In the genomic region with DNA sequence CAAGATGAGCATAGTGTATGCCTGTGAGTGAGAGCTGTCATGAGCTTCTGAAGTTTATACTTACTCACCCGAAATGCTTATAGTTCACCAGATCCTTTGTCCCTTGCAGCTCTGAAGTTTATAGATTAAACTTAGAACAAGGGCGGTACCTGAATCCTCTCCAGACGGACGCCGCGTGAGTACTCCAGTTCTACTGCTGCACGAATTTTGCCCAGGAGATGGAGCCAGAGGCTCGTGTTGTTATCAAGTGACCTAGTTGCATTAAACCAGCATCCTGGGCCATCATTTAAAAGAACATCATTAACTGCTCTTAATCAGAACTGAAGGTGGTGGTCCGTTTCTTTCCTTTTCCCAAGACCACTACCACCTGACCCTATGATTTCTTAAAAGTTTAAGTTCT, we compare ENCODE assay signal across 10 mouse cellular contexts. TPM values are rescaled to one million over a fixed set of nuclear protein-coding genes. Genes with fewer than 3 reads are reported as not detected.
DNase-seq lines count a peak whose midpoint lies in the region; ATAC-seq and TF ChIP-seq lines count a peak whose summit lies in the region.
"Had no signal": no experiment of that assay in that cellular context is flagged by ENCODE, and none has a peak within 500 bp of the region (broad histone marks: within the 10 kb centered on the region; RNA-seq: fewer than 3 reads in every experiment).

No protein-coding gene starts in this region.

- H3K27ac ChIP-seq in liver, embryonic 14.5 days: no peak overlapping the region
- H3K27ac ChIP-seq in liver, embryonic 11.5 days (ENCODE audit: low read depth, low read length): no peak overlapping the region
- no peak overlapping the region for H3K27ac ChIP-seq in cortical plate, adult 2 months (ENCODE audit: insufficient read depth, low read length)
- H3K27ac ChIP-seq in forebrain, embryonic 12.5 days: no peak overlapping the region
- H3K27ac ChIP-seq: macrophage had no signal

- no peaks in the 10 kb centered on the region for H3K4me1 ChIP-seq in liver, embryonic 14.5 days (replicated peaks; ENCODE audit: control insufficient read depth in 2 of 2, insufficient read depth in 2 of 2, low read length in 1 of 2)
- no peaks in the 10 kb centered on the region for H3K4me1 ChIP-seq in liver, embryonic 11.5 days (replicated peaks; ENCODE audit: control insufficient read depth, insufficient read depth, low read length)
- no peaks in the 10 kb centered on the region for H3K4me1 ChIP-seq in cortical plate, adult 2 months (ENCODE audit: control insufficient read depth, insufficient read depth, low read length)
- peaks cover 12% of the 10 kb centered on the region; the same call in 1 of the 2 replicates for H3K4me1 ChIP-seq in forebrain, embryonic 12.5 days

- TF ChIP-seq EP300 in liver, embryonic 14.5 days (IDR thresholded peaks at IDR 0.05; ENCODE audit: low read depth): no peak

- H3K9ac ChIP-seq in liver, embryonic 14.5 days (replicated peaks): no peak overlapping the region
- no peak overlapping the region for H3K9ac ChIP-seq in liver, embryonic 11.5 days (ENCODE audit: low read depth, low read length)
- no peak overlapping the region for H3K9ac ChIP-seq in forebrain, embryonic 12.5 days

- H3K36me3 ChIP-seq in liver, embryonic 14.5 days (replicated peaks; ENCODE audit: control insufficient read depth, insufficient read depth, low read depth): peaks cover 33% of the 10 kb centered on the region
- H3K36me3 ChIP-seq in liver, embryonic 11.5 days (ENCODE audit: control insufficient read depth, insufficient read depth, low read length): peaks cover 53% of the 10 kb centered on the region
- peaks cover 82% of the 10 kb centered on the region for H3K36me3 ChIP-seq in forebrain, embryonic 12.5 days (replicated peaks)

- TF ChIP-seq POLR2A in cortical plate, adult 2 months (IDR thresholded peaks at IDR 0.05; ENCODE audit: extremely low read depth, insufficient read depth, low read length): no peak

- WGBS in liver, embryonic 14.5 days (ENCODE audit: insufficient replicate concordance): 81% methylated on average over 9 of the region's 9 CpGs
- WGBS in liver, embryonic 11.5 days: 88% methylated on average over 9 of the region's 9 CpGs
- WGBS in forebrain, embryonic 12.5 days: 95% methylated on average over 9 of the region's 9 CpGs

- H3K27me3 ChIP-seq in liver, embryonic 14.5 days (ENCODE audit: control insufficient read depth, insufficient read depth, low read length): no peaks in the 10 kb centered on the region
- no peaks in the 10 kb centered on the region for H3K27me3 ChIP-seq in liver, embryonic 11.5 days (replicated peaks; ENCODE audit: control insufficient read depth, insufficient read depth, low read length)
- H3K27me3 ChIP-seq in forebrain, embryonic 12.5 days: no peaks in the 10 kb centered on the region

- H3K4me3 ChIP-seq in liver, embryonic 14.5 days (ENCODE audit: insufficient read depth in 1 of 2, low read depth in 2 of 2, low read length in 2 of 2): no peak overlapping the region
- no peak overlapping the region for H3K4me3 ChIP-seq in liver, embryonic 11.5 days (ENCODE audit: low read depth, low read length)
- no peak overlapping the region for H3K4me3 ChIP-seq in cortical plate, adult 2 months (ENCODE audit: insufficient read depth, low read length)
- no peak overlapping the region for H3K4me3 ChIP-seq in forebrain, embryonic 12.5 days (replicated peaks)

- peak; percentile 44 for TF ChIP-seq CTCF in liver, embryonic 14.5 days (IDR thresholded peaks at IDR 0.05; ENCODE audit: low read depth)
- TF ChIP-seq CTCF in cortical plate, adult 2 months (IDR thresholded peaks at IDR 0.05; ENCODE audit: extremely low read depth, insufficient read depth, low read length): peak; percentile 24; the same call in 1 of the 2 replicates

- H3K4me2 ChIP-seq in liver, embryonic 14.5 days (ENCODE audit: low read depth): no peak overlapping the region
- H3K4me2 ChIP-seq in liver, embryonic 11.5 days: no peak overlapping the region
- H3K4me2 ChIP-seq in forebrain, embryonic 12.5 days: no peak overlapping the region

- H3K9me3 ChIP-seq in liver, embryonic 14.5 days (ENCODE audit: control insufficient read depth, low read length): no peaks in the 10 kb centered on the region
- H3K9me3 ChIP-seq in liver, embryonic 11.5 days (ENCODE audit: control insufficient read depth, low read length): no peaks in the 10 kb centered on the region; the same call in 1 of the 2 replicates
- no peaks in the 10 kb centered on the region for H3K9me3 ChIP-seq in forebrain, embryonic 12.5 days

- ATAC-seq in liver, embryonic 14.5 days (ENCODE audit: insufficient read depth): no peak
- no peak for ATAC-seq in liver, embryonic 11.5 days (replicated peaks; ENCODE audit: low FRiP score)
- ATAC-seq in megakaryocyte progenitor cell, adult 5-6 weeks (replicated peaks; ENCODE audit: poor library complexity): peak; percentile 58; the same call in 1 of the 2 replicates
- no peak for ATAC-seq in forebrain, embryonic 12.5 days (ENCODE audit: low FRiP score)

- peak; percentile 7 for DNase-seq in gastrocnemius, postnatal 10 days
- no peak for DNase-seq in gastrocnemius, adult 8-10 months (ENCODE audit: low spot score in 2 of 2)
- peak in 1 of 3 experiments; percentile 3 for DNase-seq in liver, embryonic 14.5 days (ENCODE audit: low read depth in 3 of 3, low spot score in 3 of 3)
- no peak for DNase-seq in liver, embryonic 11.5 days (ENCODE audit: low spot score)
- DNase-seq in ovary, postnatal 14 days (ENCODE audit: low spot score): no peak
- DNase-seq: cerebellum, adult 11 months had no signal

RNA-seq across cellular contexts. Expression of a gene that starts 10.7 kb away (rescaled TPM):
- 1 to 10 TPM; 7.6 to 9.6 TPM for total RNA-seq in gastrocnemius, postnatal 10 days (2021)
- total RNA-seq in gastrocnemius, adult 8-10 months (2022): 1 to 10 TPM; 6.8 to 9.1 (median 8.6) TPM
- 4.2 and 7.4 TPM in 2 replicates for polyA plus RNA-seq in liver, embryonic 14.5 days (2012; rRNA removed)
- polyA plus RNA-seq in liver, embryonic 14.5 days (2014; fragmentation: Nextera tagmentation; extraction: Ambion mirVana): 10.0 and 11.0 TPM in 2 replicates
- polyA plus RNA-seq in liver, embryonic 11.5 days (2014; fragmentation: Nextera tagmentation; extraction: Ambion mirVana): 37.8 and 40.5 TPM in 2 replicates
- 15.7 and 15.9 TPM in 2 replicates for polyA plus RNA-seq in cortical plate, adult 2 months (2012; rRNA removed)
- total RNA-seq in megakaryocyte progenitor cell, adult 5-6 weeks (2015): 21.6 and 22.1 TPM in 2 replicates
- 14.1 and 18.7 TPM in 2 replicates for total RNA-seq in megakaryocyte progenitor cell, adult 5-6 weeks (2017)
- 30.7 and 32.4 TPM in 2 replicates for polyA plus RNA-seq in forebrain, embryonic 12.5 days (2016; fragmentation: Nextera tagmentation; extraction: Ambion mirVana)

RNA-seq across cellular contexts. Expression of a gene that starts 29.8 kb away (rescaled TPM):
- not detected for total RNA-seq in gastrocnemius, postnatal 10 days (2021)
- total RNA-seq in gastrocnemius, adult 8-10 months (2022): not detected
- polyA plus RNA-seq in liver, embryonic 14.5 days (2012; rRNA removed): 0.02 TPM in 1 of 2 replicates, not detected in the other
- not detected in 2 replicates for polyA plus RNA-seq in liver, embryonic 14.5 days (2014; fragmentation: Nextera tagmentation; extraction: Ambion mirVana)
- 0.43 TPM in 1 of 2 replicates, not detected in the other for polyA plus RNA-seq in liver, embryonic 11.5 days (2014; fragmentation: Nextera tagmentation; extraction: Ambion mirVana)
- 1.8 and 2.2 TPM in 2 replicates for polyA plus RNA-seq in cortical plate, adult 2 months (2012; rRNA removed)
- total RNA-seq in megakaryocyte progenitor cell, adult 5-6 weeks (2015): not detected in 2 replicates
- not detected in 2 replicates for total RNA-seq in megakaryocyte progenitor cell, adult 5-6 weeks (2017)
- polyA plus RNA-seq in forebrain, embryonic 12.5 days (2016; fragmentation: Nextera tagmentation; extraction: Ambion mirVana): 0.46 and 0.47 TPM in 2 replicates
- polyA plus RNA-seq: macrophage had no signal
